Mouse (Mus musculus) heart, embryonic 15.5 days (tissue): ENCODE results near the gene Clba1. TPM values are rescaled to one million over a fixed set of nuclear protein-coding genes. Genes with fewer than 3 reads are reported as not detected.

Source experiments
- ATAC-seq: fragments of 200-750 bp; cut with Nextera tagmentation; replicated peaks from 2 replicates; pipeline ENCODE4 v1.8.0; 2017; ENCODE audit warnings: low read depth, moderate TSS enrichment; ENCODE audit not compliant: insufficient number of reproducible peaks, insufficient read depth, low FRiP score
- H3K27ac ChIP-seq: fragments of 300-500 bp; sonication (generic); 2 replicates; pipeline ENCODE4 v1.5.1; 2015; ENCODE audit warnings: mild to moderate bottlenecking, inconsistent platforms
- H3K27me3 ChIP-seq: fragments of 300-500 bp; sonication (generic); 2 replicates; pipeline ENCODE4 v1.6.1; 2015; ENCODE audit warnings: inconsistent platforms
- H3K36me3 ChIP-seq: fragments of 300-500 bp; sonication (generic); 2 replicates; pipeline ENCODE4 v1.6.1; 2015; ENCODE audit warnings: mild to moderate bottlenecking, inconsistent platforms
- H3K4me1 ChIP-seq: fragments of 300-500 bp; sonication (generic); replicated peaks from 2 replicates; pipeline ENCODE4 v1.6.1; 2015; ENCODE audit warnings: inconsistent platforms
- H3K4me2 ChIP-seq: fragments of 300-500 bp; sonication (generic); 2 replicates; pipeline ENCODE4 v1.6.1; 2015; ENCODE audit warnings: inconsistent platforms, mild to moderate bottlenecking, moderate library complexity
- H3K4me3 ChIP-seq: fragments of 300-500 bp; sonication (generic); 2 replicates; pipeline ENCODE4 v1.5.1; 2015; ENCODE audit warnings: mild to moderate bottlenecking, inconsistent platforms
- H3K9ac ChIP-seq: fragments of 300-500 bp; sonication (generic); 2 replicates; pipeline ENCODE4 v1.6.1; 2015; ENCODE audit warnings: mild to moderate bottlenecking, inconsistent platforms
- H3K9me3 ChIP-seq: fragments of 300-500 bp; sonication (generic); replicated peaks from 2 replicates; pipeline ENCODE4 v1.6.1; 2016; ENCODE audit warnings: inconsistent platforms
- WGBS: fragments of 180-500 bp; shearing (Covaris S2); methylation state at CpG from one replicate; pipeline ENCODE4 v1.1.7; 2015; ENCODE audit warnings: mixed read lengths; 5-methylcytosine and 5-hydroxymethylcytosine counted together
- polyA plus RNA-seq: library from polyadenylated mRNA; unstranded; fragments of >200 nt; fragmentation: Nextera tagmentation; extraction: Ambion mirVana; gene quantifications from 2 replicates; pipeline ENCODE4 v1.2.1, GENCODE M21; 2015

Clba1 gene
- 5.7 and 7.3 TPM in 2 replicates for polyA plus RNA-seq

- Histone ChIP-seq H3K27ac (peak within 1 kb of the TSS; percentile 46), H3K36me3 (no peaks in the 10 kb centered on the region), H3K9ac (peak within 1 kb of the TSS; percentile 69), H3K27me3 (peaks cover 4% of the 10 kb centered on the region), H3K4me3 (peak within 1 kb of the TSS; percentile 82), H3K4me1 (peaks cover 49% of the 10 kb centered on the region), H3K4me2 (peak within 1 kb of the TSS; percentile 98), H3K9me3 (no peaks in the 10 kb centered on the region)
- ATAC-seq, result peak; percentile 87
- WGBS, result 2% methylated on average over 64 of the region's 64 CpGs
Measured at GRCm38 (mm10) chr12:112808587-112809364, at the start of gene Clba1. TSS of gene Clba1 (plus strand) at chr12:112808937.

- no peak for ATAC-seq
- no peaks in the 10 kb centered on the region for H3K36me3 ChIP-seq
- no peaks in the 10 kb centered on the region for H3K4me1 ChIP-seq
- H3K9ac ChIP-seq, result no peak overlapping the region
- H3K4me3 ChIP-seq, result no peak overlapping the region
- 77% methylated on average over 3 of the region's 3 CpGs for WGBS
- no peaks in the 10 kb centered on the region for H3K27me3 ChIP-seq
- H3K4me2 ChIP-seq, result no peak overlapping the region
- H3K27ac ChIP-seq, result no peak overlapping the region
- no peaks in the 10 kb centered on the region for H3K9me3 ChIP-seq
Measured at GRCm38 (mm10) chr12:112759471-112759870, 49.3 kb upstream of the Clba1 start.

- no peaks in the 10 kb centered on the region for H3K27me3 ChIP-seq
- peak within 1 kb of the TSS; percentile 24 for H3K4me3 ChIP-seq
- no peak within 1 kb of the TSS for H3K9ac ChIP-seq
- H3K27ac ChIP-seq, result no peak within 1 kb of the TSS
- ATAC-seq, result no peak
- H3K36me3 ChIP-seq, result no peaks in the 10 kb centered on the region
- no peaks in the 10 kb centered on the region for H3K9me3 ChIP-seq
- WGBS, result 34% methylated on average over 4 of the region's 4 CpGs
- H3K4me1 ChIP-seq, result no peaks in the 10 kb centered on the region
- H3K4me2 ChIP-seq, result 0 out of 2 replicates have a peak within 1 kb of the TSS, but pooled peaks have one; percentile 10
Measured at GRCm38 (mm10) chr12:112760154-112760926, 48.4 kb upstream of the Clba1 start, which contains the start of gene Pld4. TSS of gene Pld4 (plus strand) at chr12:112760655.

GRCm38 (mm10) chr12:112761411-112761810 lies 47.3 kb upstream of the Clba1 start:
- no peaks in the 10 kb centered on the region for H3K36me3 ChIP-seq
- H3K9ac ChIP-seq, result no peak overlapping the region
- WGBS, result 79% methylated on average over 4 of the region's 4 CpGs
- H3K4me3 ChIP-seq, result peak overlapping the region; percentile 24
- H3K27ac ChIP-seq, result no peak overlapping the region
- no peaks in the 10 kb centered on the region for H3K27me3 ChIP-seq
- H3K9me3 ChIP-seq, result no peaks in the 10 kb centered on the region
- H3K4me1 ChIP-seq, result no peaks in the 10 kb centered on the region
- H3K4me2 ChIP-seq, result 0 out of 2 replicates have a peak overlapping the region, but pooled peaks have one; percentile 10
- ATAC-seq, result no peak

GRCm38 (mm10) chr12:112762018-112762417 lies 46.7 kb upstream of the Clba1 start:
- H3K27me3 ChIP-seq, result no peaks in the 10 kb centered on the region
- H3K4me3 ChIP-seq, result peak overlapping the region; percentile 24; the same call in 1 of the 2 replicates
- no peak for ATAC-seq
- H3K36me3 ChIP-seq, result no peaks in the 10 kb centered on the region
- peak overlapping the region; percentile 8; the same call in 1 of the 2 replicates for H3K4me2 ChIP-seq
- H3K9ac ChIP-seq, result no peak overlapping the region
- no peak overlapping the region for H3K27ac ChIP-seq
- no peaks in the 10 kb centered on the region for H3K4me1 ChIP-seq
- WGBS, result 67% methylated on average over 3 of the region's 3 CpGs
- no peaks in the 10 kb centered on the region for H3K9me3 ChIP-seq

GRCm38 (mm10) chr12:112763176-112763575 lies 45.6 kb upstream of the Clba1 start:
- Histone ChIP-seq H3K27ac (no peak overlapping the region), H3K36me3 (no peaks in the 10 kb centered on the region), H3K9me3 (no peaks in the 10 kb centered on the region), H3K27me3 (no peaks in the 10 kb centered on the region), H3K4me3 (no peak overlapping the region), H3K4me2 (no peak overlapping the region), H3K4me1 (no peaks in the 10 kb centered on the region), H3K9ac (no peak overlapping the region)
- ATAC-seq, result no peak
- 73% methylated on average over 4 of the region's 4 CpGs for WGBS

GRCm38 (mm10) chr12:112764141-112764540 lies 44.6 kb upstream of the Clba1 start:
- 61% methylated on average over 5 of the region's 5 CpGs for WGBS
- H3K36me3 ChIP-seq, result no peaks in the 10 kb centered on the region
- no peak for ATAC-seq
- no peak overlapping the region for H3K27ac ChIP-seq
- no peak overlapping the region for H3K4me3 ChIP-seq
- no peaks in the 10 kb centered on the region for H3K4me1 ChIP-seq
- H3K9ac ChIP-seq, result no peak overlapping the region
- H3K4me2 ChIP-seq, result no peak overlapping the region
- no peaks in the 10 kb centered on the region for H3K27me3 ChIP-seq
- no peaks in the 10 kb centered on the region for H3K9me3 ChIP-seq

GRCm38 (mm10) chr12:112764991-112765390 lies 43.7 kb upstream of the Clba1 start:
- Histone ChIP-seq H3K27ac (no peak overlapping the region), H3K4me1 (no peaks in the 10 kb centered on the region), H3K4me2 (no peak overlapping the region), H3K9ac (no peak overlapping the region), H3K9me3 (no peaks in the 10 kb centered on the region), H3K4me3 (no peak overlapping the region), H3K27me3 (no peaks in the 10 kb centered on the region), H3K36me3 (no peaks in the 10 kb centered on the region)
- ATAC-seq, result no peak
- WGBS, result 85% methylated on average over 7 of the region's 7 CpGs

GRCm38 (mm10) chr12:112766586-112766985 lies 42.2 kb upstream of the Clba1 start:
- no peak overlapping the region for H3K27ac ChIP-seq
- no peaks in the 10 kb centered on the region for H3K36me3 ChIP-seq
- H3K9me3 ChIP-seq, result no peaks in the 10 kb centered on the region
- no peak overlapping the region for H3K4me3 ChIP-seq
- H3K4me1 ChIP-seq, result no peaks in the 10 kb centered on the region
- no peak overlapping the region for H3K4me2 ChIP-seq
- no peak for ATAC-seq
- WGBS, result 87% methylated on average over 7 of the region's 7 CpGs
- no peak overlapping the region for H3K9ac ChIP-seq
- H3K27me3 ChIP-seq, result no peaks in the 10 kb centered on the region

- 90% methylated on average over 16 of the region's 16 CpGs for WGBS
- Histone ChIP-seq H3K4me2 (no peak overlapping the region), H3K27ac (no peak overlapping the region), H3K9me3 (no peaks in the 10 kb centered on the region), H3K4me3 (no peak overlapping the region), H3K27me3 (peaks cover 3% of the 10 kb centered on the region; the same call in 1 of the 2 replicates), H3K4me1 (no peaks in the 10 kb centered on the region), H3K36me3 (no peaks in the 10 kb centered on the region), H3K9ac (no peak overlapping the region)
- ATAC-seq, result no peak
Measured at GRCm38 (mm10) chr12:112767036-112767890, 41.5 kb upstream of the Clba1 start.

GRCm38 (mm10) chr12:112768166-112768565 lies 40.6 kb upstream of the Clba1 start:
- Histone ChIP-seq H3K4me2 (no peak overlapping the region), H3K9ac (no peak overlapping the region), H3K27ac (no peak overlapping the region), H3K4me3 (no peak overlapping the region), H3K9me3 (no peaks in the 10 kb centered on the region), H3K4me1 (0 out of 2 replicates have a peak, but pooled peaks cover 2% of the 10 kb centered on the region), H3K27me3 (peaks cover 5% of the 10 kb centered on the region; the same call in 1 of the 2 replicates), H3K36me3 (no peaks in the 10 kb centered on the region)
- ATAC-seq, result no peak
- WGBS, result 77% methylated on average over 8 of the region's 8 CpGs
